ENCODE assay signal across 8 mouse cellular contexts in genomic region chrX:102003632-102004315, GRCm38 (mm10).
DNase-seq lines count a peak whose midpoint lies in the region; ATAC-seq and TF ChIP-seq lines count a peak whose summit lies in the region.

No protein-coding gene starts in this region.

- H3K36me3 ChIP-seq in ES-Bruce4 (ENCODE audit: control insufficient read depth, insufficient read depth, low read length, poor library complexity, severe bottlenecking): no peaks in the 10 kb centered on the region
- no peaks in the 10 kb centered on the region for H3K36me3 ChIP-seq in forebrain, embryonic 10.5 days (replicated peaks)
- H3K36me3 ChIP-seq in midbrain, embryonic 14.5 days (ENCODE audit: control insufficient read depth, insufficient read depth, low read length): no peaks in the 10 kb centered on the region

- H3K4me1 ChIP-seq in ES-Bruce4 (ENCODE audit: control insufficient read depth, insufficient read depth, low read length): peaks cover 4% of the 10 kb centered on the region
- H3K4me1 ChIP-seq in forebrain, embryonic 10.5 days: peaks cover 29% of the 10 kb centered on the region
- 0 out of 2 replicates have a peak, but pooled peaks cover 4% of the 10 kb centered on the region for H3K4me1 ChIP-seq in midbrain, embryonic 14.5 days (ENCODE audit: control insufficient read depth, insufficient read depth, low read length)

- peak; percentile 62; the same call in 1 of the 2 replicates for ATAC-seq in midbrain, embryonic 14.5 days (ENCODE audit: low FRiP score, low TSS enrichment)
- no peak for ATAC-seq in erythroblast, adult 5-6 weeks (replicated peaks; ENCODE audit: low FRiP score, poor library complexity, severe bottlenecking)

- no peak overlapping the region for H3K27ac ChIP-seq in ES-Bruce4 (ENCODE audit: insufficient read depth, low read length)
- H3K27ac ChIP-seq in forebrain, embryonic 10.5 days: no peak overlapping the region
- H3K27ac ChIP-seq in midbrain, embryonic 14.5 days (replicated peaks; ENCODE audit: low read depth, low read length): no peak overlapping the region

- TF ChIP-seq CTCF in ES-Bruce4 (IDR thresholded peaks at IDR 0.05; ENCODE audit: low read depth, low read length): no peak

- peak overlapping the region; percentile 52 for H3K4me3 ChIP-seq in ES-Bruce4 (ENCODE audit: low read depth, low read length)
- peak overlapping the region; percentile 46 for H3K4me3 ChIP-seq in forebrain, embryonic 10.5 days
- peak overlapping the region; percentile 31 for H3K4me3 ChIP-seq in midbrain, embryonic 14.5 days (replicated peaks; ENCODE audit: low read depth, low read length)

- no peak overlapping the region for H3K9ac ChIP-seq in ES-Bruce4 (ENCODE audit: low read depth, poor library complexity, severe bottlenecking)
- peak overlapping the region; percentile 36; the same call in 1 of the 2 replicates for H3K9ac ChIP-seq in midbrain, embryonic 14.5 days (replicated peaks; ENCODE audit: low read length)

- H3K27me3 ChIP-seq in ES-Bruce4 (ENCODE audit: control insufficient read depth, insufficient read depth, low read length, poor library complexity, severe bottlenecking): no peaks in the 10 kb centered on the region
- peaks cover 100% of the 10 kb centered on the region for H3K27me3 ChIP-seq in forebrain, embryonic 10.5 days (ENCODE audit: poor library complexity, severe bottlenecking)
- peaks cover 31% of the 10 kb centered on the region for H3K27me3 ChIP-seq in midbrain, embryonic 14.5 days (ENCODE audit: control insufficient read depth, insufficient read depth, low read length)

- peak overlapping the region; percentile 53 for H3K4me2 ChIP-seq in midbrain, embryonic 14.5 days (ENCODE audit: low read length)

- no peaks in the 10 kb centered on the region for H3K9me3 ChIP-seq in ES-Bruce4 (replicated peaks; ENCODE audit: control insufficient read depth, insufficient read depth, low read length, poor library complexity, severe bottlenecking)
- no peaks in the 10 kb centered on the region for H3K9me3 ChIP-seq in forebrain, embryonic 10.5 days
- no peaks in the 10 kb centered on the region for H3K9me3 ChIP-seq in midbrain, embryonic 14.5 days (ENCODE audit: control insufficient read depth, low read length)

- 14% methylated on average over 20 of the region's 20 CpGs for WGBS in forebrain, embryonic 10.5 days
- WGBS in midbrain, embryonic 14.5 days: 24% methylated on average over 20 of the region's 20 CpGs

- TF ChIP-seq POLR2A in ES-Bruce4 (IDR thresholded peaks at IDR 0.05; ENCODE audit: insufficient read depth, low read length): no peak

- peak; percentile 15 for DNase-seq in embryo, embryonic 10 days (ENCODE audit: low spot score)
- no peak for DNase-seq in embryo, embryonic 9.5 days (ENCODE audit: extremely low spot score)
- DNase-seq in forebrain, embryonic 10.5 days (ENCODE audit: extremely low spot score, low spot score): peak; percentile 30
- peak; percentile 64 to 72 for DNase-seq in layer of hippocampus, adult 8-10 months (ENCODE audit: low spot score in 2 of 2)
- DNase-seq in midbrain, embryonic 14.5 days: peak; percentile 72
- DNase-seq in ovary, postnatal 36 days (ENCODE audit: low spot score): no peak

- TF ChIP-seq EP300 in ES-Bruce4 (IDR thresholded peaks at IDR 0.05; ENCODE audit: insufficient read depth, low read depth, low read length): no peak

Comparison
In these comparisons a context has a peak if more than half of its experiments do, and no peak if none do; other contexts are left out.
1. DNase-seq: peak in embryo, embryonic 10 days (single experiment), forebrain, embryonic 10.5 days (single experiment), layer of hippocampus, adult 8-10 months (2 of 2) and midbrain, embryonic 14.5 days (single experiment); none in embryo, embryonic 9.5 days (single experiment) and ovary, postnatal 36 days (single experiment).
2. Peak in every context shown above with its lines, with median percentiles within 50 percentile points of each other: H3K4me3 ChIP-seq.